Mouse (Mus musculus) neural tube, embryonic 14.5 days (tissue): ENCODE data around the gene Dnal1. TPM values are rescaled to one million over a fixed set of nuclear protein-coding genes. Genes with fewer than 3 reads are reported as not detected.
"Not testable (repeated sequence)": the region's sequence is repeated elsewhere in the genome, so short reads cannot be mapped to it uniquely, and the experiment has no call there.

ENCODE experiments used
- ATAC-seq: fragments of 200-750 bp; cut with Nextera tagmentation; 2 replicates; pipeline ENCODE4 v1.8.0; 2017; ENCODE audit warnings: low read depth, mild to moderate bottlenecking, moderate TSS enrichment, moderate library complexity
- H3K27ac ChIP-seq: fragments of 300-500 bp; sonication (generic); 2 replicates; pipeline ENCODE4 v1.5.1; 2014; ENCODE audit warnings: low read depth, mild to moderate bottlenecking, control low read depth, low read length, moderate library complexity, mixed read lengths
- H3K27me3 ChIP-seq: fragments of 300-500 bp; sonication (generic); 2 replicates; pipeline ENCODE4 v1.6.1; 2014; ENCODE audit warnings: low read length; ENCODE audit not compliant: control insufficient read depth, insufficient read depth
- H3K36me3 ChIP-seq: fragments of 300-500 bp; sonication (generic); 2 replicates; pipeline ENCODE4 v1.6.1; 2014; ENCODE audit warnings: low read length, mixed read lengths; ENCODE audit not compliant: control insufficient read depth, insufficient read depth
- H3K4me1 ChIP-seq: fragments of 300-500 bp; sonication (generic); 2 replicates; pipeline ENCODE4 v1.6.1; 2014; ENCODE audit warnings: low read length; ENCODE audit not compliant: control insufficient read depth, insufficient read depth
- H3K4me2 ChIP-seq: fragments of 300-500 bp; sonication (generic); 2 replicates; pipeline ENCODE4 v1.6.1; 2014; ENCODE audit warnings: mild to moderate bottlenecking, low read depth, low read length, control low read depth
- H3K4me3 ChIP-seq: fragments of 300-500 bp; sonication (generic); 2 replicates; pipeline ENCODE4 v1.5.1; 2014; ENCODE audit warnings: low read depth, low read length, control low read depth, mixed read lengths
- H3K9ac ChIP-seq: fragments of 300-500 bp; sonication (generic); replicated peaks from 2 replicates; pipeline ENCODE4 v1.6.1; 2014; ENCODE audit warnings: low read depth, mild to moderate bottlenecking, control low read depth, low read length, mixed read lengths
- H3K9me3 ChIP-seq: fragments of 300-500 bp; sonication (generic); 2 replicates; pipeline ENCODE4 v1.6.1; 2016; ENCODE audit warnings: low read length; ENCODE audit not compliant: control insufficient read depth
- WGBS: fragments of 180-500 bp; shearing (Covaris S2); extraction: QIAGEN DNeasy Blood & Tissue Kit; methylation state at CpG from one replicate; pipeline ENCODE4 v1.1.7; 2014; 5-methylcytosine and 5-hydroxymethylcytosine counted together
- polyA plus RNA-seq: library from polyadenylated mRNA; unstranded; fragments of >200 nt; fragmentation: Nextera tagmentation; extraction: Ambion mirVana; gene quantifications from 2 replicates; pipeline ENCODE4 v1.2.1, GENCODE M21; 2014

Dnal1 gene
- polyA plus RNA-seq, 1 experiment from 2014 or later = 6.9 TPM

DNA sequence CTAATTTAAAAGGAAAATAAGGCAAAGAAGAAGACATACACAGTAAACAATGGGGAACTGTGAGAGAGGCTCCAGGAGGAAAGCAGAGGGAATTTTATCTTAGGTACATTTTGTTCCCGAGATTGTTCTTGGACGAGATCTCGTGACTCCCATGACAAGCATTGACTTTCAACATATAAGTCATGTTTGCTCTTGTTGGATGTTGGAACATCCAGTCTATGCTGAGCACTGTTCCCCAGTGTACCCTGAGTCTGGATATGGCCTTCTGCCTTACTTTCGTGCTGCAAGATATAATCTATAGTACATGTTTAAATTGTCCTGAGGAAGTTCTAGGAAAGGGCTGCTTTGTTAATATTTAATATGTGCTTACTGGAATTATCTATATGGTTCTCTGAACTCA, 29.6 kb upstream of the Dnal1 start:
- no peak for ATAC-seq
- WGBS = 93% methylated on average over 4 of the region's 4 CpGs
- no peak overlapping the region for H3K4me3 ChIP-seq

DNA sequence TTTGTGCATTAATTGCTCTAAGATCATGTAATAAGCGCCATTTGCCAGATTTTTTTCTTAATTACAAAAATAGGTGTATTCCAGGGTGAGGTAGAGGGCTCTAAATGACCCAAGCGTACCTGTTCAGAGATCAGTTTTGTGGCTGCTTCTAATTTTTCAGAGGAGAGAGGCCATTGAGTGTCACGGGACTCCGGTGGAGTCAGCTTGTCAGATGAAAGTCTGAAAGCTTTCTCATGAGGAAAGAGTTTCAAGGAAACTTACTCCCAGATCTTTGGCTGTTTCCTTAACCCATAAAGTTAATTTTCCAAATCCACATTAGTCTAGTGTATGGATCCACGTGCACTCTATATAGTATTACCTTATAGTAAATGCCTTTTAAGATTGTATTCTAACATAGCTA, 19.5 kb upstream of the Dnal1 start:
- H3K4me2 ChIP-seq, H3K4me3 ChIP-seq, H3K36me3 ChIP-seq, H3K9me3 ChIP-seq, ATAC-seq, H3K9ac ChIP-seq, H3K4me1 ChIP-seq, H3K27ac ChIP-seq, H3K27me3 ChIP-seq: not testable (repeated sequence)
- WGBS = 92% methylated on average over 5 of the region's 5 CpGs

More for the DNA sequence above, 29.6 kb upstream of the Dnal1 start:
- Histone ChIP-seq H3K9me3 (no peaks in the 10 kb centered on the region; the same call in 1 of the 2 replicates), H3K36me3 (no peaks in the 10 kb centered on the region), H3K9ac (no peak overlapping the region), H3K4me2 (no peak overlapping the region), H3K4me1 (no peaks in the 10 kb centered on the region), H3K27ac (no peak overlapping the region), H3K27me3 (no peaks in the 10 kb centered on the region)

DNA sequence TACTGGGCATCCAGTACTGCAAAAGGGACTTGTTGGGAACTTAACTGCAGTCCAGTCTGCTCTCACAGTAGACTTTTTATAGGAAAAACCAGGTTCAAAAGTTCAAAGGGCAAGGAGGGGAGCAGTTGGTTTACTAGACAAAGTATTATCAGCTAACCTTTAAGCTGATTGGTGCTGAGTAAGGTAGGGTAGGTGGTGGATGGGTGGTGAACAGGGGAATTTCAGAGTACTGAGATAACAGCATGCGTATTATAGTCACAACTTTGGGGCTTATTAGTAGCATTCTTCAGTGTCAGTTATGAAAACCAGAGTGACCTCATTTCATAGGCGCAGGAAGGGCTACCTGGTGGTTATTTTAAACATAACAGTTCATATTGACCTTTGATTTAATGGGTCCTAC, 14.6 kb upstream of the Dnal1 start:
- H3K27me3 ChIP-seq = no peaks in the 10 kb centered on the region
- H3K4me3 ChIP-seq = no peak overlapping the region
- H3K9ac ChIP-seq = no peak overlapping the region
- no peak overlapping the region for H3K27ac ChIP-seq
- no peak for ATAC-seq
- H3K4me2 ChIP-seq = no peak overlapping the region
- H3K36me3 ChIP-seq = no peaks in the 10 kb centered on the region
- no peaks in the 10 kb centered on the region for H3K9me3 ChIP-seq
- WGBS = 98% methylated on average over 2 of the region's 2 CpGs
- H3K4me1 ChIP-seq = no peaks in the 10 kb centered on the region; the same call in 1 of the 2 replicates

DNA sequence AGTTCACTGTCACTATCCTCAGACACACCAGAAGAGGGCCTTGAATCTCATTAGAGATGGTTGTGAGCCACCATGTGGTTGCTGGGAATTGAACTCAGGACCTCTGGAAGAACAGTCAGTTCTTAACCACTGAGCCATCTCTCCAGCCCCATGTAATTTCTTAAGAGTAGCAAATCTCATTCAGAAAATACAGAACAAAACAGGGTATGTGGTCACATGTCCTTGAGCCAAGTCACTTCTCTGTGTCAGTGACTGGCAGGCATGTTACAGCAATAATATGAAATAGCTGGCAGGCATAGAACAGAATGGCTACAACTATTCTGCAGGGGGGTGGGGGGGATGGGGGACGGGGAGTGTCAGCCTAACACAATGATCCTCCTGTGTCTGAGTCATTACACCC, 14.1 kb upstream of the Dnal1 start:
- no peaks in the 10 kb centered on the region for H3K9me3 ChIP-seq
- H3K27me3 ChIP-seq = no peaks in the 10 kb centered on the region
- no peaks in the 10 kb centered on the region; the same call in 1 of the 2 replicates for H3K4me1 ChIP-seq
- H3K4me3 ChIP-seq = no peak overlapping the region; the same call in 1 of the 2 replicates
- peak overlapping the region; percentile 60 for H3K4me2 ChIP-seq
- ATAC-seq = no peak
- H3K36me3 ChIP-seq = no peaks in the 10 kb centered on the region
- 28% methylated on average over 1 of the region's 1 CpGs for WGBS
- no peak overlapping the region for H3K9ac ChIP-seq
- H3K27ac ChIP-seq = no peak overlapping the region

DNA sequence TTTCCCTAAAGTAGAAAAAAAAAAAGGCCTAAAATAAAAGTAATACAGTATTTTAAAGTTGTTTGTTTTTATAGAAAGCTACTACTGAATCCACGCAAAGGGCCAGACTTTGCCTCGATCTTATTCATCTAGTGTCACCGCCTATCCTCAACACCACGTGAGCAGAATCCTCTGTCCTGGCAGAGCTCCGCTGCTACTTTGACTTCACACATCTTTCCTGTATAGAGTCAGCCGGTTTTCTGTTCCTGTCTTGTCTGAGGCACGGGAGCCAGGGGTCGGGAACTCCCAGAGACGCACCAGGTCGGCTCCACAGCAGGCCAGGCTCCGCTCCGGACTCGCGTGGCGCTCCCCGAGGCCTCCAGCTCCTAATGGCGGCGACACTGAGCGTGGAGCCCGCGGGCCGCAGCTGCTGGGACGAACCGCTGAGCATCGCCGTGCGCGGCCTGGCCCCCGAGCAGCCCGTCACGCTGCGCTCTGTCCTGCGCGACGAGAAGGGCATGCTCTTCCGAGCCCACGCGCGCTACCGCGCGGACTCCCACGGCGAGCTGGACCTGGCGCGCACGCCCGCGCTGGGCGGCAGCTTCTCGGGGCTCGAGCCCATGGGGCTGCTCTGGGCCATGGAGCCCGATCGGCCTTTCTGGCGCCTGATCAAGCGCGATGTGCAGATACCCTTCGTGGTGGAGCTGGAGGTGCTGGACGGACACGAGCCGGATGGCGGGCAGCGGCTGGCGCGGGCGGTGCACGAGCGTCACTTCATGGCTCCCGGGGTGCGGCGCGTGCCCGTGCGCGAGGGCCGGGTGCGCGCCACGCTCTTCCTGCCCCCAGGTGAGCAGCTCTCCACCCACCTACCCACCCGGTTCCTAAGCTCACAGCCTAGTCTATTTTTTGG, 13.3 kb upstream of the Dnal1 start, which contains the start of gene Acot6:
Acot6 (plus strand) TSS at position 51 of the 889 bp plus-strand sequence.
- H3K4me2 ChIP-seq = peak within 1 kb of the TSS; percentile 60
- WGBS = under 1% methylated on average over 53 of the region's 80 CpGs
- H3K9me3 ChIP-seq, H3K27ac ChIP-seq, H3K27me3 ChIP-seq, H3K36me3 ChIP-seq, H3K4me1 ChIP-seq: not testable (repeated sequence)
- H3K9ac ChIP-seq = peak within 1 kb of the TSS; percentile 57
- ATAC-seq = peak; percentile 75; the same call in 1 of the 2 replicates
- peak within 1 kb of the TSS; percentile 45 for H3K4me3 ChIP-seq

DNA sequence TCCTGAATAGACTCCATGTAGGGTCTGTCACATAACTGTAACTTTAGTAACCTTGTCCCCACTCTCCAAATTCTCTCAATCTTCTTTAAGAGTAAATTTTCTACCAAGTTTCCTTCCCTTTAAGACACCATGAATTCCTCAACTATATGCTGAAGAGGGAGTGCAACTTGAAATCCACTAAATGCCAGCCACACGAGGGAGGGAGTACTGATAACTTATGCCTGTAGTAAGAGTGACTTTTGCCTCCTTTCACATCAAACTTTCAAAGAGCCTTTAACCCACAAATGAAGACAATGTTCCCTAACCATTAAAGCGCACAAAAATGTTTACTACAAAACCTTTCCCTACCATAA, 12.7 kb upstream of the Dnal1 start:
- WGBS = 60% methylated on average over 2 of the region's 2 CpGs
- Histone ChIP-seq H3K9me3 (no peaks in the 10 kb centered on the region), H3K4me2 (peak overlapping the region; percentile 60), H3K27ac (no peak overlapping the region), H3K4me3 (peak overlapping the region; percentile 45), H3K36me3 (no peaks in the 10 kb centered on the region), H3K27me3 (no peaks in the 10 kb centered on the region), H3K9ac (no peak overlapping the region), H3K4me1 (no peaks in the 10 kb centered on the region; the same call in 1 of the 2 replicates)
- ATAC-seq = no peak

DNA sequence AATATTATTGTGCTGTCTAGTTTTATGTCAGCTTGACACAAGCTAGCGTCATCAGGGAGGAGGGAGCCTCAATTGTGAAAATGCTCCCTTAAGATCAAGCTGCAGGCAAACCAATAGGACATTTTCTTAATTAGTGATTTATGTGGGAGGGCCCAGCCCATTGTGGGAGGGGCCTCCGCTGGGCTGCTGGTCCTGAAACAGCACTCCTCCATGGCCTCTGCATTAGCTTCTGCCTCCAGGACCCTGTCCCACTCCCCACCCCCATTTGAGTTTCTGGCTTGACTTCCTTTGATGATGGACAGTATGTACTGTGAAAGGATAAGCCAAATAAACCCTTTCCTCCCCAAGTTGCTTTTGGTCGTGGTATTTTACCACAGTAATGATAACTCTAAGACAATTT, 7.2 kb upstream of the Dnal1 start:
- no peak overlapping the region for H3K27ac ChIP-seq
- H3K4me2 ChIP-seq = no peak overlapping the region
- H3K36me3 ChIP-seq = no peaks in the 10 kb centered on the region
- no peaks in the 10 kb centered on the region for H3K9me3 ChIP-seq
- whole genome bisulfite sequencing = 69% methylated on average over 3 of the region's 3 CpGs
- H3K9ac ChIP-seq = no peak overlapping the region
- H3K27me3 ChIP-seq = no peaks in the 10 kb centered on the region
- H3K4me3 ChIP-seq = no peak overlapping the region
- ATAC-seq = no peak
- H3K4me1 ChIP-seq = no peaks in the 10 kb centered on the region

DNA sequence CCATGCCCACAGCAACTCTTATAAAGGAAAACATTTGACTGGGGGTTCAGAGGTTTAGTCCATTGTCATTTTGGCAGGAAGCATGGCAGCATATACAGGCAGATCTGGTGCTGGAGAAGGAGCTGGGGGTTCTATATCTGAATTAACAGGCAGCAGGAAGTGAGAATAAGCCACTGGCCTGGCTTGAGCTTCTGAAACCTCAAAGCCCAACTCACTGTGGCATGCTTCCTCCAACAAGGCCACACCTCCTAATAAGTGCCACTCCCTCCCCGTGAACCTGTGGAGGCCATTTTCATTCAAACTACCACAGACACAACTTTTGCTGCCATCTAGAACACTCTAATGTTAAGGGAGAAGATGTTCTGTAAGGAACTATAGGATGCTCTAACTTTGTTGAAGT, 6.5 kb upstream of the Dnal1 start:
- Histone ChIP-seq H3K27ac (no peak overlapping the region), H3K4me3 (no peak overlapping the region), H3K4me1 (no peaks in the 10 kb centered on the region), H3K9me3 (no peaks in the 10 kb centered on the region), H3K9ac (no peak overlapping the region), H3K27me3 (no peaks in the 10 kb centered on the region), H3K36me3 (no peaks in the 10 kb centered on the region), H3K4me2 (no peak overlapping the region)
- WGBS = 87% methylated on average over 1 of the region's 1 CpGs
- no peak for ATAC-seq

DNA sequence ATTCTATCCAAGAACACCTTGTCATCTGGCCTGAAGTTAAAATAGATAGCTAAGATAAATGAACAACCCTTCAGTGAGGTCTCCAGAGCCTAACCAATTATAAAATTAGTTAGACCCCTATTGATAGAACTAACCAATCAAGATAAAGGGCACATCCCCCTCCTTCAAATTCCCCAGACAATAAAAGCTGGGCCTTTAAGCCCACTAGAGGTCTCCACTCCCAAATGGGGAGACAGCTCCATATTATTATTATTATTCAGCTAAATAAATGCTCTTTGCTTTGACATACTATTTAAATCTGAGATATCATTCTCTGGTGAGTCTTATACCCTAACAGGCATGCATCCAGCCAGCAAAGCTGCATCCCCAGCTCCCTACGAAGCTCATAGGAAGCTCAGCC, 4.2 kb upstream of the Dnal1 start:
- H3K4me3 ChIP-seq = no peak overlapping the region
- no peak overlapping the region for H3K9ac ChIP-seq
- no peaks in the 10 kb centered on the region for H3K9me3 ChIP-seq
- H3K27me3 ChIP-seq = no peaks in the 10 kb centered on the region
- no peak overlapping the region for H3K27ac ChIP-seq
- no peak overlapping the region for H3K4me2 ChIP-seq
- 88% methylated on average over 1 of the region's 1 CpGs for WGBS
- peaks cover 2% of the 10 kb centered on the region for H3K4me1 ChIP-seq
- ATAC-seq = no peak
- H3K36me3 ChIP-seq = no peaks in the 10 kb centered on the region
